Mouse (Mus musculus): ENCODE measurements around the gene Rer1. TPM values are rescaled to one million over a fixed set of nuclear protein-coding genes. Genes with fewer than 3 reads are reported as not detected.

Gene Rer1
- polyA plus RNA-seq, 1 experiment: 64.6 TPM

DNA sequence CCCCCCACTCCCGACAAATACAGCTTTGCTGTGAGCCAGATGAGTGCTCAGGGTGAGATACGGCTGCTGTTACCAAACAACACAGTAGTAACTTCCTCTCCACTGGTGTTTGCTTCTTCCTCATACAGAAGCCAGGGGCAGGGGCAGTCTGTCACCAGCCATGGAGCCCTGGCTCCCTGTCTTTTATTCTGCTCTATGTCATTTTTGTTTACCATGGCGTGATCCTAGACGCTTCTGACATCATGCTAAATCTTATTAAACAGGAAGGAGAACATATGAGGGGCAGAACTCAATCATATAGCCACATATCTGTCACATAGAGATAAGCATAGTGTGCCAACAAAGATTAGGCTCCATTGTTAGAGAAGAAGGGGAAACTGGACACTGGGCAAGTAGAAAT is 30.4 kb upstream of the Rer1 start:
- Histone ChIP-seq H3K4me3 (ENCODE audit: control insufficient read depth, low read depth, low read length) (no peak overlapping the region), H3K27me3 (ENCODE audit: control insufficient read depth, insufficient read depth, low read length) (no peaks in the 10 kb centered on the region), H3K27ac (ENCODE audit: control insufficient read depth, insufficient read depth, low read depth, low read length) (no peak overlapping the region), H3K4me1 (ENCODE audit: control insufficient read depth, insufficient read depth, low read length) (0 out of 2 replicates have a peak, but pooled peaks cover 2% of the 10 kb centered on the region), H3K36me3 (ENCODE audit: control insufficient read depth, insufficient read depth, low read length) (peaks cover 2% of the 10 kb centered on the region)
- TF ChIP-seq POLR2A (IDR thresholded peaks at IDR 0.05; ENCODE audit: control insufficient read depth, low read depth, low read length) (no peak), CTCF (IDR thresholded peaks at IDR 0.05; ENCODE audit: control insufficient read depth, insufficient read depth, insufficient replicate concordance, low read depth, low read length) (no peak)

DNA sequence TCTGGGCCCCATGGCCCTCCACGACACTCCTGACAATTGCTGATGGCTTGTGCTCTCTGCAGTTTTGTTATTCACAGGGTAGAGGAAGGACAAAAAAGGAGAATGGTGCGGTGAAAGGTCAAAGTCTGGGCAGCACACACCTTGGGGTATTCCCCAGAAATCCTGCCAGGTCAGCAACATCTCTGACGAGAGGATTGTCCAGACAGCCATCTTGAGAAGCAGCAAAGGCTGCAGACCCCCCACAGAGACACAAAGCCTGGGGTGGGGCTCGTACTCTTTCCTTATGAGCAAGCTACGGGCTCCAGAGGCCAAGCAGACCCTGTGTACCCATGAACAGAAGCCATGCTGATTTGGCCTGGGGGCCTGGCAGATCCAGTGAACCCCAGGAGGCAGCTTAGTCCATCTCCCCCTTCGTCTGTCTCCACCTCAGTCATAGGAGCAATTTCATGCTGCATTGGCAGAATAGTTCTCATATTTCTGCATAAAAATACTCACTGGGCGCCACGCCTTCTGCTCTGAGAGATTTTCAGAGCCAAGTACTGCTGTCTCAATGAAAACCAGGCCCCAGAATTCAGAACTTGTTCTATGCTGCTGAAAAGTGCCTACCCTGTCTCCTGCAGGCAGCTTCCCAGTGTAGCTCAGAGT is 27.7 kb upstream of the Rer1 start:
- Histone ChIP-seq H3K36me3 (ENCODE audit: control insufficient read depth, insufficient read depth, low read length) (peaks cover 2% of the 10 kb centered on the region), H3K27ac (ENCODE audit: control insufficient read depth, insufficient read depth, low read depth, low read length) (no peak overlapping the region), H3K4me3 (ENCODE audit: control insufficient read depth, low read depth, low read length) (no peak overlapping the region), H3K4me1 (ENCODE audit: control insufficient read depth, insufficient read depth, low read length) (no peaks in the 10 kb centered on the region), H3K27me3 (ENCODE audit: control insufficient read depth, insufficient read depth, low read length) (no peaks in the 10 kb centered on the region)
- TF ChIP-seq CTCF (IDR thresholded peaks at IDR 0.05; ENCODE audit: control insufficient read depth, insufficient read depth, insufficient replicate concordance, low read depth, low read length): no peak
- no peak for TF ChIP-seq POLR2A (IDR thresholded peaks at IDR 0.05; ENCODE audit: control insufficient read depth, low read depth, low read length)

DNA sequence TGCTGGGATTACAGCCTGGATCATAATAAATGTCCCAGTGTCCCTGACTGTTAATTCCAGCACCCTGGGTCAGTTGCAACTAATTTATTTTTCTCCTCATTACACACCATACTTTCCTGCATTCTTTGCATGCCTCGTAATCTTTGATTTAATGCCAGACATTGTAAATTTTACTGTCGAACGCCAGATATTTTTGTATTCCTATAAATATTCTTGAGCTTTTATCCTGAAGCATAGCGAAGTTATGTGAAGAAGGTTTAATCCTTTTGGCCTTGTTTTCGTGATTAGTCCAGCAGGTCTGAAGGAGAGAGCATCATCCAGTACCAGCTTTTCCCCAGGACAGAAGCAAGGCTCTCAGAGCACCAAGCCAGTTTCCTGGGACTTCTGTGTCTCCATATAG is 23.3 kb upstream of the Rer1 start:
- peaks cover 2% of the 10 kb centered on the region for H3K36me3 ChIP-seq (ENCODE audit: control insufficient read depth, insufficient read depth, low read length)
- no peak overlapping the region for H3K27ac ChIP-seq (ENCODE audit: control insufficient read depth, insufficient read depth, low read depth, low read length)
- H3K4me1 ChIP-seq (ENCODE audit: control insufficient read depth, insufficient read depth, low read length): no peaks in the 10 kb centered on the region
- TF ChIP-seq CTCF (IDR thresholded peaks at IDR 0.05; ENCODE audit: control insufficient read depth, insufficient read depth, insufficient replicate concordance, low read depth, low read length) (no peak), POLR2A (IDR thresholded peaks at IDR 0.05; ENCODE audit: control insufficient read depth, low read depth, low read length) (no peak)
- no peaks in the 10 kb centered on the region for H3K27me3 ChIP-seq (ENCODE audit: control insufficient read depth, insufficient read depth, low read length)
- H3K4me3 ChIP-seq (ENCODE audit: control insufficient read depth, low read depth, low read length): no peak overlapping the region

DNA sequence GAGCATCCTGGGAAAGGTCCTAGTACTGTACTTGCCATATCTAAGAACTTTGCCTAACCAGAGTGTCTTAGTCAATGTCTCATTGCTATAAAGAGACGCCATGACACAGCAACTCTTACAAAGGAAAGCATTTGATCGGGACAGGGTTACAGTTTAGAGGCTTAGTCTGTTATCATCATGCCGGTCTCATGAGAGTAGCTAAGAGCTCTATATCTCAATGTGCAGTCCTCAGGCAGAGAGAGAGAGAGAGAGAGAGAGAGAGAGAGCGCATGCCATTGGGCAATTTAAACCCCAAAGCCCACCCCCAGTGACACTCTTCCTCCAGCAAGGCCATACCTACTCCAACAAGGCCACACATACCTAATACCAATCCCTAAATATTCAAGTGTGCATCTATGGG is 21.7 kb upstream of the Rer1 start:
- Histone ChIP-seq H3K4me3 (ENCODE audit: control insufficient read depth, low read depth, low read length) (no peak overlapping the region), H3K4me1 (ENCODE audit: control insufficient read depth, insufficient read depth, low read length) (no peaks in the 10 kb centered on the region), H3K27ac (ENCODE audit: control insufficient read depth, insufficient read depth, low read depth, low read length) (no peak overlapping the region), H3K36me3 (ENCODE audit: control insufficient read depth, insufficient read depth, low read length) (peaks cover 2% of the 10 kb centered on the region), H3K27me3 (ENCODE audit: control insufficient read depth, insufficient read depth, low read length) (no peaks in the 10 kb centered on the region)
- TF ChIP-seq POLR2A (IDR thresholded peaks at IDR 0.05; ENCODE audit: control insufficient read depth, low read depth, low read length): no peak
- no peak for TF ChIP-seq CTCF (IDR thresholded peaks at IDR 0.05; ENCODE audit: control insufficient read depth, insufficient read depth, insufficient replicate concordance, low read depth, low read length)

DNA sequence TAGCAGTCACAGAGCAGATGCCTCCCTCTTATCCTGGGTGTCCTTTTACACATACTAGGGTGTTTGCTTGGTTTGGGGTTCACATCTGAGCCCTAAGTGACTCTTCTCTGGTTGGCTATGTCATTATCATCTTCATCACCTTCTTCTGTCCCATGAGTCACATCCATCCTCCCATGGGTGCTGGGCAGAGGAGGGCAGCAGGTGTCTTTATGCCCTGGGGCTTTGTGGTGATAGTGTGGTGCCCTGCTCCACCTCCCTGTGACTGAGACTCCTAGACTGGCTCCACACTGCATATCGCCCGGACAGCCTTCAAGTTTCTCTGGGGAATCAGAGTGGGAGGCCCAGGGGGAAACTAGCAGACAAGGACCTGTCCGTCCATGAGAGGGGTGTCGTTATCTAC is 12.4 kb upstream of the Rer1 start:
- Histone ChIP-seq H3K4me1 (ENCODE audit: control insufficient read depth, insufficient read depth, low read length) (no peaks in the 10 kb centered on the region; the same call in 1 of the 2 replicates), H3K36me3 (ENCODE audit: control insufficient read depth, insufficient read depth, low read length) (peaks cover 2% of the 10 kb centered on the region), H3K4me3 (ENCODE audit: control insufficient read depth, low read depth, low read length) (no peak overlapping the region), H3K27me3 (ENCODE audit: control insufficient read depth, insufficient read depth, low read length) (no peaks in the 10 kb centered on the region), H3K27ac (ENCODE audit: control insufficient read depth, insufficient read depth, low read depth, low read length) (no peak overlapping the region)
- TF ChIP-seq POLR2A (IDR thresholded peaks at IDR 0.05; ENCODE audit: control insufficient read depth, low read depth, low read length): no peak
- no peak for TF ChIP-seq CTCF (IDR thresholded peaks at IDR 0.05; ENCODE audit: control insufficient read depth, insufficient read depth, insufficient replicate concordance, low read depth, low read length)

DNA sequence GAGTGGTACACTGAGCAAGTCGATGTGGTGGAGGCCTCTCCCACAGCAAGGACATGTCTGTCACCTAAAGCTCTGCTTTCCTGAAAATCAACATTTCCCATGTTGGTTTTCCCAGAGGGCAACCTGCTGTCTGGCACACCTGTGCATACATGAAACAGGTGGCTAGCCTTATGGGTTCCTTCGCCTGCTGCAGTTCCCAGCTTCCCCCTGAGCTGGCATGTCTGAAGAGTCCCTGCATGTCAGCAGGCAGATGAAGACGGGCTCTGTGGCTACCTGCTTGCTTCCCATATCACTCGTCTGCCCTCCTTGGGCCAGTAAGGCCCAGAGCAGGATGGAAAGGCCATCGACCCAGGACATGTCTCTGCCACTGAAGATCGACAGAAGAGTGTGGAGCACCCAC is 11.3 kb upstream of the Rer1 start:
- TF ChIP-seq CTCF (IDR thresholded peaks at IDR 0.05; ENCODE audit: control insufficient read depth, insufficient read depth, insufficient replicate concordance, low read depth, low read length) (no peak), POLR2A (IDR thresholded peaks at IDR 0.05; ENCODE audit: control insufficient read depth, low read depth, low read length) (no peak)
- Histone ChIP-seq H3K4me1 (ENCODE audit: control insufficient read depth, insufficient read depth, low read length) (no peaks in the 10 kb centered on the region; the same call in 1 of the 2 replicates), H3K27ac (ENCODE audit: control insufficient read depth, insufficient read depth, low read depth, low read length) (no peak overlapping the region), H3K4me3 (ENCODE audit: control insufficient read depth, low read depth, low read length) (no peak overlapping the region), H3K27me3 (ENCODE audit: control insufficient read depth, insufficient read depth, low read length) (no peaks in the 10 kb centered on the region), H3K36me3 (ENCODE audit: control insufficient read depth, insufficient read depth, low read length) (peaks cover 2% of the 10 kb centered on the region)

DNA sequence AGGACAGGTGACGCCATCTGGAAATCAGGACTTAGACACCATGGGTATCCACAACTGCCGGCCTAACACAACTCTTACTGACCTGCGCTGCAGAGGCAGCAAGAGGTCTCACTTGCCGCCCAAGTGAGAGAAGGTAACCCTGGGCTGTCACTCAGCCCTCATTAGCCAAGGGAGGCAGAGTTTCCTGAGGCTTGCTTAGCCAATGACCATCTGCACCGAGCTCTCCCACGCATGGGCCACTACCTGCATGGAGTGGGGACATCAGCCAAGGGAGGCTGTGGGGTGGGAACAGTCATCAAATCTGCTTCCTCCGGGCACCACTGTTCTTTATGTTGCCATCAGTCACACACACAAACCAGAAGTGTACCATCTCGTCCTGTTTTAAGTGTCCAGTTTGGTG is 9.8 kb upstream of the Rer1 start:
- Histone ChIP-seq H3K4me1 (ENCODE audit: control insufficient read depth, insufficient read depth, low read length) (no peaks in the 10 kb centered on the region; the same call in 1 of the 2 replicates), H3K36me3 (ENCODE audit: control insufficient read depth, insufficient read depth, low read length) (peaks cover 2% of the 10 kb centered on the region; the same call in 1 of the 2 replicates), H3K4me3 (ENCODE audit: control insufficient read depth, low read depth, low read length) (no peak overlapping the region), H3K27me3 (ENCODE audit: control insufficient read depth, insufficient read depth, low read length) (no peaks in the 10 kb centered on the region), H3K27ac (ENCODE audit: control insufficient read depth, insufficient read depth, low read depth, low read length) (no peak overlapping the region)
- TF ChIP-seq POLR2A (IDR thresholded peaks at IDR 0.05; ENCODE audit: control insufficient read depth, low read depth, low read length): no peak
- no peak for TF ChIP-seq CTCF (IDR thresholded peaks at IDR 0.05; ENCODE audit: control insufficient read depth, insufficient read depth, insufficient replicate concordance, low read depth, low read length)

Data from testis, adult 2 months (tissue).